Mouse (Mus musculus): ENCODE measurements around the gene Oprm1. TPM values are rescaled to one million over a fixed set of nuclear protein-coding genes. Genes with fewer than 3 reads are reported as not detected.

Gene Oprm1
- total RNA-seq, 2 experiments from 2014 or later: not detected

DNA sequence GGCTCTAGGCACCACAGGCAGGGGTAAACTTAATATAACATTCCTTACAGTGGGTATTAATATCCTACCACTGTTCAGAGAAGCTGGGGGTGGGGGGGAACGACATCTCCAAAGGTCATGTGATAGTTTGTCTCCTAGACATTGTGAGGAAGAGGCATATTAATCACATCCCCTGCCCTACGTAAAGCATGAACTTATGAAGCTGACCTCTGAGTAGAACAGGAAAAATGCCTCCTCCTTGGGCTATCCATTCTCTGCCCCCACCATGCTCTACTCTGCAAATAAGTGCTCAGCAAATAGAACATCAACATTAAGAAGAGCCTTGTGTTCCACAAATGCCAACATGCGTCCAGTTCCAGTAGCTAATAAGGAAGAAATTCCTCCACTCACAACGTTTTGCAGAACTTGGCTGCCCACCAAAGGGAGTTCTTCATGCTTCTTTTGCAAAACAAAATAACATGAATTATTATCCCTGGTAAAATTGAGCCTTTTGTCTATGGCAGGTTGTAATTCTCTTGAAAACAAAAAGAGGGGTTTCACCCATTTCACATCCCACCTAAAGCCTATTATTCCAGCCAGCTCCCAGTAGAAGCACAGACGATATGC, 131.4 kb downstream of the Oprm1 start:
- ATAC-seq (replicated peaks; ENCODE audit: low FRiP score, poor library complexity, severe bottlenecking): no peak

DNA sequence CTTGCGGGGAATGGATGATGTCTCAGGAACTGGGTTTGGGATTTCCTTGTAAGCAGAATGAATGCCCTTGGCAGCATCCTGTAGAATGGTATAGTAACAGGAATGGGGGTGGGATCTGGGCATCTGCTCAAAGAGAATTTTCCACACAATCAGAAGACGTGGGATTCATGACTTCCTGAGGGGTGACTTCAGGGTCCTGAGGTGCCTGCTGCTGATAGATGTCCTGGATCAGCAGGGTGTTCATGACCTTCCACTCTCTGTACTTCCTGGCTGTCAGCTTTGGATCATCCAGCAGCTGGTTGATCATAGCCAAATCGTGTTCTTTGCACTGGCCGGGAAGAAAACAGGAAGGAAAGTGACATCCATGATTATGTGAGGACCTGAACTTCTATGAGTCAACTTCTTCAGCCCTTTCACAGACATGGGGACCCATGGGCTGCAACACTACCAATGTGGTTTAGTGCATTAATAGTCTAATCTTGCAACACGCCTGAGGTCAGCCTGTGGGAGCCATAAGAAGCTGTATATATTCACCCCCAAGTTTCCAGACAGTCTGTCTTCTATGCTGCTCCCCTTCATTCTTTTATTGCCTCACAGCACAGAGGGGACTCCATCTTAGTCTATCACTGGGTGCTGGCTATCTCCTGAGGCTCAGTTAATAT, 132.2 kb downstream of the Oprm1 start:
- no peak for ATAC-seq (replicated peaks; ENCODE audit: low FRiP score, poor library complexity, severe bottlenecking)

DNA sequence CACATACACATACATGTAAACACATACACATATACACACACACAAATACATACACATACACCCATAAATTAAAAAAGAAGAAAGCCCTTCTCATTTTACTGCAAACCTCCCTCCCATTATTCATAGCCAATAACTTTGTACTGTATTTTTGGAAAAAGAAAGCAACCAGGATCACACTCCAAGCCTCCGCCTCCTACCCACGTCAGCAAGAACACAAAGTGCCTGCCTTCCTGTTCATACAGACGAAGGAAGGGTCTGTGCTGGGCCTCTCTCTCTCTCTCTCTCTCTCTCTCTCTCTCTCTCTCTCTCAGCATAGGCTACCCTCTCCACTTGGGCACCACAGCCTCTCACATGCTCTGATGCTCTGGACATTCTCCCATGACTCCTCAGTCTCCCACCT, 137.5 kb downstream of the Oprm1 start:
- no peak for ATAC-seq (replicated peaks; ENCODE audit: low FRiP score, poor library complexity, severe bottlenecking)

DNA sequence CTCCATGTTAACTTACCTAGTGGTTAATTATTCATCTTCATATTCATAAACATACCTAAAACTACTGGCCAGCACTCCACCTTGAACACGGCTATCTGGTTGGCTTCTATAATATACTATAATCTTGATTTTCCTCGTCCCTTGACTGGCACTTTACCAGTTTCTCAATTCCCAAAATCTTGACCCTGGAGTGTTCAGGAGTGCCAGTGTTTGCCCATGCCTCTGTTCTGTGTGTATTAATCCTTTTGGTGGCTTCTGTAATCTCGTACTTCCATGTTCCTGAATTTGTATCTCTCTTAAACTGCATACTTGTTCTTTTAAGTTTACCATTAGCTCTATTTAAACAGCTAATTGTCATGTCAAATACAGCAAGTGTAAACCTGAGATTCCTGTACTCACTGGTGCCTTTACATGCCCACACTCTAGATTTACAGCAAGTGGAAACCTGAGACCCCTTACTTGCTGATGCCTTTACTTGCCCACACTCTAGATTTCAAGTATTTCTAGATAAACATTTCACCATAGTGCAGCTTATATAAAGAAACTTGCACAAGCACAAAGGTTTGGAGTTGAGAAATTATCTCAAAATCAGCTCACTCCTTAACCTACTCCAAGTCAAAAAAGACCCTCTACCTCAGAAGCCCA, 138.5 kb downstream of the Oprm1 start:
- ATAC-seq (replicated peaks; ENCODE audit: low FRiP score, poor library complexity, severe bottlenecking): no peak

DNA sequence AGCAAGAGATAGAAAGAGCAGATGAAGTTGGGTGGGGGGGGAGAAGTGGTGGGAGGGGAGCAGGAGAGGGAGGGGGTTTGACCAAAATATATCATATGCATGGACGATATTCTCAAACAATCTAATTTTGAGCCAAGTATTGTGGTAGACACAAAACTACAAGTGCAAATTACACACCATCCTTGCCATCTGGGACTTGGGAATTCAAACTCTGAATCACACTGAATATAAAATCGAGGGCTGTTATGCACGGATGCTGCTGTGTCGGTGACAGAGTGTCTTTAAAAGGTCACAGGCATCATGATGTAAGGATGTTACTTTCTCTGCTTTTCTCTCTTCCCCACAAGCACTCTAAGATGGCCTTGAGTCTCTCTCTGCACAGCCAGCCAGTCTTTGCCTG, 141.8 kb downstream of the Oprm1 start:
- no peak for ATAC-seq (replicated peaks; ENCODE audit: low FRiP score, poor library complexity, severe bottlenecking)

DNA sequence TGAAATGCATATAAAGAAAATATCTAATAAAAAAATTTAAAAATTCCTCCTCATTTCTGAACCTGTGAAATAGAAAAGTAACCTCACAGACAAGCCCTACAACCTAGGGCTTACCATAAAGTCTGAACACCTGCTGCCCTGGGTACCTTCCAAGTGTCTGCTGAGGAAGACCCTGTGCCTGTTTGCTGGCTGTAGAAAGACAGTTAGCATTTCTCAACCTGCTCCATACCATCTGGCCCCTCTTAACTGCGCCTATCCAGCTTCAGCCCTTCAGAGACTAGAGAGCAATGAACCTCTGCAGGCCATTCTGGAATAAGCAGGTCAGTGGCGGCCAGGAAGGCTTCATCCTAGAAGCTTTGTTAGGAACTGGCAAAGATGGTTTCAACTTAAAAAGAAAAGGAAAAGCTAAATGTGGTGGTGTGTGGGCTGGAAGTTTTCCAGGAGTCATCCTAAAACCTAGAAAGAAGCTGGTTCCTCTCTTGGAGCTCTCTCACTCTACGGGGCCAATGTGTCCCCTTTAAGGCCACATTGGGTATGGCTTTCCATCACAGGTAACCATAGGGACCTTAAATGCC, 143.6 kb downstream of the Oprm1 start:
- no peak for ATAC-seq (replicated peaks; ENCODE audit: low FRiP score, poor library complexity, severe bottlenecking)

DNA sequence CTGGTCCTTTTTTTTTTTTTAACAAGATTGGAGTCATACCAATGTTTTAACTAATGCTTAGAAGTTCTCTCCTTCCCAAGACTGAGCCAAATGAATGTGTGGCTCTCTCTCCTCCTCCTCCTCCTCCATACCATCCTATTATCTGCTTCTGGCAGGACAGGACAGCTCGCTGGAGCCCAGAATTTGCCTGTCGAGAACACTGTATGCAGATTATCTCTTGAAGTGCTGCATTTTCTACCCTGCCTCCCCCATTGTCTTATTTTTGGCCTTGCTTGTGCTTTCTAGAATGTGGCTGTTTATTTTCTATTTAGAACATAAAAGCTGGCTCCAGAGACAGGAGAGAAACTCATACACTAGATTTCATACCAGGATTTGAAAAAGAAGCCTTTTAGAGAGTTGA, 151.5 kb downstream of the Oprm1 start:
- ATAC-seq (replicated peaks; ENCODE audit: low FRiP score, poor library complexity, severe bottlenecking): no peak

DNA sequence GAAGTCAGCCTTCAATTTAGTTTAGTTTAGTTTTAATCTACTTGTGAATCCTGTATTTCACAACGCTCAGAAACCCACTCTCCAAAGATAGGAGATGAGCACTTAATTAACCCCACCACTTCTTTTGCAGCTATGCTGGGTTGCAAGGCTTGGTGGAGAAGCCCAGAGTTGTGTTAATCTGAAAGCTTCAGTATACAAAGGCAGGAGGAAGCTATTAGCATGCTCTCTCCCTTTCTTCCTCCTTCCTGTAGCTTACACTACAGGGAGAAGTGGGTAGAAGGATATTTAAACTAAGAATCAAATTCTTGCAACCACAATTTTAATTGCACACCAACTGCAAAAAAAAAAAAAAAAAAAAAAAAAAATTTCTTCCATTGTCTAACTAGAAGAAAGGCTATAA, 157.7 kb downstream of the Oprm1 start:
- ATAC-seq (replicated peaks; ENCODE audit: low FRiP score, poor library complexity, severe bottlenecking): no peak

DNA sequence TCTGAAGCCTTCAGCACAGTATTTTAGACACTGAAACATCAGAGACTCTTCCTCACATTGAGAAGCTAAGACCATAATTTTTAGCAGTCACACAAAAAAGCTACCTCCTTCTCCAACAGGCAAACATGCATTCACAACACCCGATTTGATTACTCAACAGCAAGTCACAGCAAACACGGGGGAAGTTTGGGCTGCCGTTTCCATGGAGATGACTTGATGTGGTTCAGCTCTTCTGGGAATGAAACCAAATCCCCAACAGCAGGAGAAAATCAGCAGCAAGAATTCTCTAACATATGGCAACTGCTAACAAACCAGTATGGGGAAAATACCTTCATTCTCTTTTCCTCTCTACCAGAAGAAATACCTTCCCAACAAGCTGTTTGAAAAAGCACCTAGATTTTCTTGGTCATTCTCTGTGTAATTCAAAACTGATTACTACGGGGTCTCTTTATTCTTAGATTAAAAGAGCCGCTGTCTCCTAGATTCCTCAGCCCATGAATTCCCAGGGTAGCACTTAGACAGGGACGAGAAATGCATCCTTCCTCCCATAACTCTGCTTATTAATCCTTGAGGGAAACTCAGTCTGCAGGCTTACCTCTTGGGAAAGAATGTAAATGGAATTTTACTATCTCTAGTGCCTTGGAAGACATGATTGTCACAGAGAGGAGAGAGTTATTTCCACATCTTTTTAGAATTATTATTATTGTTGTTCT, 158.4 kb downstream of the Oprm1 start:
- ATAC-seq (replicated peaks; ENCODE audit: low FRiP score, poor library complexity, severe bottlenecking): no peak

DNA sequence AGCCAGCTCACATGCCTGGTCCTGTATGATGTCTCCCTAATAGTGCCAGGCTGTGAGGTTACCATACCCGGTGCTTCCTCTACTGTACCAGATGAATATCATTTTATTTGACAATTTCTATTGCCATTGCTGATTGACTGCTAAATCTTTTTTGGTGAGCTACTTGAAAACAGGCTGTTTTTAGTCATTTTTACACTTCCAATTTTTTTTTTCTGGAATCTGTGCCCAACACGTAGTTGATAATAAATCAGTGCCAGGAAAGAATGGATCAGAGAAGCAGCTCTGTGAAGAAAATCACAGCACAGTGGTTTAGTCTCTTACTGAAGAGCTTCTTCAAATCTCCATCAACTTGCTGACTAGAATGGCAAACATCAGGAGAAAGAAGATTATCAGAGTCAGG, 168.4 kb downstream of the Oprm1 start:
- no peak for ATAC-seq (replicated peaks; ENCODE audit: low FRiP score, poor library complexity, severe bottlenecking)

DNA sequence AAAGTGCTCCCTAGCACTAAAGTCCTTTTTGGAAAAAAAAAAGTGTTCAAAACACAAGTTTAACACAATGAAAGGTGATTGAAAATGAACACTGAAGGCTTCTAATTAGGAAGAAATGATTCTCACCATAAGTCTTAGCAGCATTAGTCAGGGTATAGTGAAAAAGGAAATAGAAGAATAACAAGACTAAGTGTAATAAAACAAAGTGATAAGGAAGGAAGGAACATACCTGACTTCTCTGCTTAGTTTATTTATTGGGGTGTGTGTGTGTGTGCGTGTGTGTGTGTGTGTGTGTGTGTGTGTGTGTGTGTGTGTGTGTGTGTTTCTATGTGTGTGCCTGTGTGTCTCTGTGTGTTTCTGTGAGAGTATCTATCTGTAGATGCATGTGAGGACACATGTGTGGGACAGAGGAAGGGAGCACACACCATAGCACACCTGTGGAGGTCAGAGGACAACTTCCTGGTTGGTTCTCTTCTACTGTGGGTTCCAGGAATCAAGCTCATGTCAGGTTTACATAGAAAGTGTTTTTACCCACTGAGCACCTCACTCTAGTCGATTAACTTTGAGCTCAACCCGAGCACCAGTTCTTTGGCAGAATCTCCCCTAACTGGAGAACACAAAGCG, 169.4 kb downstream of the Oprm1 start:
- ATAC-seq (replicated peaks; ENCODE audit: low FRiP score, poor library complexity, severe bottlenecking): no peak

DNA sequence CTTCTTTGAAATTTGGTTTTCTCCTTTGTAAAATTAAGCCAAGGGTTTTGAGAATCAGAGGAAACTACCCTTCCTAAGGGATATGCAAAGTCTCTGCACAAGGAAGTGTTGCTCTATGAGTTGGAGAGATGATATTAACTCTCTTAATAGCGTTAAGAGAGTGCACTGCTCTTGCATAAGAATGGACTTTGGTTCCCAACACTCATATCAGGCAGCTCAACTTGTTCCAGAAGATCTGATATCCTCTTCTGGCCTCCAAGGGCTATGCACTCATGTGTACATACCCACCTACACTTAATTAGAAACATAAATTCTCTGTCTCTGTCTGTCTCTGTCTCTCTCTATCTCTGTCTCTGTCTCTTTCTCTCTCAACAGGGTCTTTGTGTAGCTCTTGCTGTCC, 170.6 kb downstream of the Oprm1 start:
- ATAC-seq (replicated peaks; ENCODE audit: low FRiP score, poor library complexity, severe bottlenecking): no peak

DNA sequence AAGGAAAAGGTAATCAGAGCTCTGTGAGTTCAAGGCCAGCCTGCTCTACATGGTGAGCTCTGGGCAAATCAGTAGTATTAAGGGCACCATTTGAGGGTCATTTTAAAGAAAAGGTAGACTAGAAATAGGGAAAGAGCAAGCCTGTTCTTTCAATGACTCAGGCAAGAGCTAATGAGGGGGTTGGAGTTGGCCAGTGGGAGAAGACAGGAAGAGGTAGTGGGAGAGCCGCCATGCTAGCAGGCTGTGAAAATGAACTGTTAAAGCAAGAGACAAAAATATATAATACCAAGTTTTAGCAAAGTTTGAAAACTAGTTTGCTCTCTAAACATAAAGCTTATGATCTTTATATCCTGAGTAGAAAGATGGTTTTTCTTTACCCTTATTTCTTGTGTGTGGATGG, 172.1 kb downstream of the Oprm1 start:
- no peak for ATAC-seq (replicated peaks; ENCODE audit: low FRiP score, poor library complexity, severe bottlenecking)

DNA sequence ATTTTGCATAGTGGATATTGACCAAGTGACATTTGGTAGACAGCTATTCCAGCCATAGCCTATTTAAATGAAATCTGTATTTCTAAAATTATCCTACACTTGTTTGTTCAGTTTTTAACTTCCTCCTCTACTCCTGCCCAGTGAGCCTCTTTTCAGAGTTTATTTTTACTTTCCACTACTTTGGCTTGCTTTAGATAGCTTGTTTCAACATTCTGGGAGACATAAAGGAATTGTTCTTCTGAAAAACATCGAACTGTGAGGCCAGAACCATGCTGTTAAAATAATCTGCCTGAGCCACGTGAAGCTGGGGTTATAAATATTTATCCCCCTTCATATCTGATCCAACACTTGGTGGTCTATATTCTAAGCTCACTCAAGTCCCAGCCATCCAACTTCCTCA, 172.6 kb downstream of the Oprm1 start:
- ATAC-seq (replicated peaks; ENCODE audit: low FRiP score, poor library complexity, severe bottlenecking): no peak

DNA sequence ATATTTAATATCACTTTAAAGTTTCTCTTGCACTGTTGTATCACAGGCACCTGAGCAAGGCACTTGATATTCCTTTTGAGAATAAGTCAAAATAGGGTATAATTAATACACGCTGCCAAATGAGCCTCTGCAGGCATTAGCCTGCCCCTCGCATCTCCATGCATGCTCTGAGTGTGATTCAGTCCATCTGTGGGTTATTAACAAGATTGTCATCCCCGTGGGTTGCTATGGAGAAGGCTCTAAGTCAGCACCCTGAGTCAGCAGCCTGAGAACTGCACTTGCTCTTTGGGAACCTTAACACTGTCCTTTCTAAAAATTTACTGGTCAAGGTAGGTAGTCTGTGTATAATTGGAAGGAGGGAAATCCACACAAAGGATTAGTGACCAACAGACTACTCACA, 176.5 kb downstream of the Oprm1 start:
- no peak for ATAC-seq (replicated peaks; ENCODE audit: low FRiP score, poor library complexity, severe bottlenecking)

DNA sequence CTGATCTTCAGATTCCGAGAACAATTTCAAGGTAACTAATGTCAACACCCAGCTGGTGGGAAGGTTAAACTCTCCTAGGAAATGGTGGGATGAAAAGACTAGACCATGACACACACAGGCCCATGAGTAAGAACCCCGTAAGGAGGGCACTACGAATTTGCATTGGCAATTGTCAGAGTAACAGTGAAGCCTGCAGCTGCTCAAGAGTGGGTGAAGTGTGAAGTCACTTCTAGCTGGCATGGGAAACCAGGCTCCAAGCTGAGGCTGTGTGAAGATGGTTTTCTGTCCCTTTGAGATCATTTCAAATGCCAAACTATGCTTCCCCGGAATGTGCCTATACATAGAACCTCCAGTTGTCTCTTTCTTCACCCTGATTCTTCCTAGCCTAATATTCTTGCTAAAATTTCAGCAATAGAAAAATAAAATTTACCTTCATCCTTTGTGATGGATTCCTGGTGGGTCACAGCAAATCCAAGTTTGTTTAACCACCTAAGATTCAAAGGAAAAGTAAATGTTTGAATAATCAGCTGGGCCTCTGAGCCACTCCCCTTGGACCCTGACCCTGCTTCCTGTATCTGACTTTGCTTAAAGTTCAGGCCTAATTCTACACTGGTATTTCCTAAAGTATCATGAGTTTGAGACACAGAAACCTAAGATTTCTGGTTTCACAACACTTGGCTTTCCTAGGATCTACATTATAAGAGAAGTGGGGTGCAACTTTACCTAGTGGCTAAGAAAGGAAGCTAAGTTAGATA, 178.5 kb downstream of the Oprm1 start:
- ATAC-seq (replicated peaks; ENCODE audit: low FRiP score, poor library complexity, severe bottlenecking): no peak

DNA sequence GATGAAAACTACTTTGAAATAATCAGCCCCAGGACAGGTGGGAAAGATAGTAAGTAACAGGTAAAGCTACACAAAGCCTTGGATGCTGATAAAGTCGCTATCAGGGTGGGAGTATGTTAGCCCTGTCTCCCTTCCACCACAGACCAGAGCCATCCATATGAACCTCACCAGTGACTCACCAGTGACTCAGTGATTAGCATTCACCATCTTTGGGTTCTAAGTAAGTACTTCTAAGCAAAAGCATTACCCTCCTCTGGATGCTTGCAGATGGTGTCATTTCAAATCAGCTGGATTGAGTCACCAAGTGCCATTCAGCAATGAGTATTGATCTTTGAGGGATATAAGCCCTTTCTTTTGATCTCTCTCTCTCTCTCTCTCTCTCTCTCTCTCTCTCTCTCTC, 194.8 kb downstream of the Oprm1 start:
- ATAC-seq (replicated peaks; ENCODE audit: low FRiP score, poor library complexity, severe bottlenecking): no peak

DNA sequence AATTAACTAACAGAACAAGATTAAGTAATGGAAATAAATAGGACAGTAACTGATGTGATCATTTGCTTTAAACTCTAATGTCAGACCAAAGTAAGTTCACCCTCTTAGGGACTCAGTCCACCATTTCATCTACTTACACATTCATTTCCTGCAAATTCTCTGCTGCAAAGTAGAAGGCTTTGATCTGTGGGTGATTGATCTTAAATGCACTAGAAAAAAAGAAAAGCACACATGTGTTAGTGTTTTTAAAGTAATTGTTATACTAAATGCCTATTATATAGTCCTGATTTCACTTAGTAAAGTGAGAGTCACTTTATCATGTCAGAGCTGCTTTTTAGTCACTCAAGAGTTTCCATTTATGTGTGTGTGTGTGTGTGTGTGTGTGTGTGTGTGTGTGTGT, 196.2 kb downstream of the Oprm1 start:
- ATAC-seq (replicated peaks; ENCODE audit: low FRiP score, poor library complexity, severe bottlenecking): no peak

DNA sequence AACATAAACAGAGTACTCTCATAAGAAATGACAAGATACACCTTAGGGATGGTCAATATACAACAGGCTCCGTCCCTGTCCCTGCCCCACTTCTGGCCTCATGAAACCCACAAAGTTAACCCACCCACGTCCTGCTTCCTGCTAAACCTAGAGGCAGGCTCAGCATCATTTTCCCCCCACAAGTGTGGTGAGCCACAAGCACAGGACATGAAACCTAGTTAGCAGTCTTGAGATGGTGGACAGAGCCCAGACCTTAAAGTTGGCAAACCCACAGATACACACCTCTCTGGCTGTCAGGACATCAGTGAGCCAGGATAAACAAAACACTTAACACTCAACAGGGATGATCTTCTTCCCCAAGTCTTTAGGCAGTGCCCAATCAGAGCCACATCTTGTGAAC, 198.1 kb downstream of the Oprm1 start:
- no peak for ATAC-seq (replicated peaks; ENCODE audit: low FRiP score, poor library complexity, severe bottlenecking)

DNA sequence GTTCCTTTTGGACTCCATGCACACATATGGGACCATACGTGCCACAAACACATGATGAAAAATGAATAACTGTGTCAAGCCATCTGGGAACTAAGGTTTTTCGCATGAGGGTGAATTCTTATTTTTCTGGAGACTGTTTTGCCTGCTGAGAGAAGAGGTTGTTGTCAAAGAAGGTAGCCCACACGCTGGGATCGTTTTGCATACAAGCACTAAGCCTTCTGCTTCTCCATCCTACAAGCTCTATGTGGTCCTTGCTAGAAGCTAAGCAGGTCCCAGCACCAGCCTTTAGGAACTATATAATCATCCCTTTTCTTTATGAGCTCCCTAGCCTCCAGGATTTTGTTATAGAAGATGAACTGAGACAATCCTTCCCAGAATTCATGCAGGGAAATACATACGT, 200.5 kb downstream of the Oprm1 start:
- ATAC-seq (replicated peaks; ENCODE audit: low FRiP score, poor library complexity, severe bottlenecking): no peak
